Mouse (Mus musculus) urinary bladder, postnatal 36 days (tissue): ENCODE data around the gene Fus.
"Not testable (repeated sequence)": the region's sequence is repeated elsewhere in the genome, so short reads cannot be mapped to it uniquely, and the experiment has no call there.

Experiments
- DNase-seq, 2 experiments: peaks; one replicate each; pipeline ENCODE4 v3.0.0; 2022; ENCODE audit warnings: low spot score in 2 of 2, mixed read lengths in 1 of 2

The Fus gene

GRCm38 (mm10) chr7:128004487-128005362 is 37.5 kb downstream of the Fus start:
- DNase-seq, result peak; percentile 68 to 79

GRCm38 (mm10) chr7:128006193-128006592 is 38.9 kb downstream of the Fus start:
- no peak for DNase-seq

- DNase-seq, result no peak
Measured at GRCm38 (mm10) chr7:128009715-128010340, 42.6 kb downstream of the Fus start.

- DNase-seq, result no peak
Measured at GRCm38 (mm10) chr7:128012136-128012780, 45.0 kb downstream of the Fus start.

- no peak for DNase-seq
Measured at GRCm38 (mm10) chr7:128013116-128013515, 45.9 kb downstream of the Fus start.

- DNase-seq, result not testable (repeated sequence)
Measured at GRCm38 (mm10) chr7:128016134-128016533, 48.9 kb downstream of the Fus start.

GRCm38 (mm10) chr7:128016650-128017049 is 49.4 kb downstream of the Fus start:
- DNase-seq, result no peak

GRCm38 (mm10) chr7:128018275-128018674 is 51.0 kb downstream of the Fus start:
- DNase-seq, result no peak

GRCm38 (mm10) chr7:128019187-128019586 is 51.9 kb downstream of the Fus start:
- DNase-seq, result no peak

- no peak for DNase-seq
Measured at GRCm38 (mm10) chr7:128022974-128023373, 55.7 kb downstream of the Fus start.

GRCm38 (mm10) chr7:128023565-128023964 is 56.3 kb downstream of the Fus start:
- DNase-seq, result no peak

GRCm38 (mm10) chr7:128024364-128024763 is 57.1 kb downstream of the Fus start:
- no peak for DNase-seq

- DNase-seq, result no peak
Measured at GRCm38 (mm10) chr7:128024932-128025331, 57.7 kb downstream of the Fus start.

GRCm38 (mm10) chr7:128025381-128025780 is 58.1 kb downstream of the Fus start:
- no peak for DNase-seq

GRCm38 (mm10) chr7:128031403-128031976 is 64.2 kb downstream of the Fus start:
- DNase-seq, result no peak

GRCm38 (mm10) chr7:128032290-128032988 is 65.2 kb downstream of the Fus start:
- DNase-seq, result no peak

- DNase-seq, result no peak
Measured at GRCm38 (mm10) chr7:128032989-128033293, 65.7 kb downstream of the Fus start.

GRCm38 (mm10) chr7:128033616-128034015 is 66.4 kb downstream of the Fus start:
- no peak for DNase-seq
